Mouse (Mus musculus) lung, postnatal 0 days (tissue): ENCODE measurements around the gene Sox21.

Source experiments
- CTCF ChIP-seq: IDR thresholded peaks from 2 replicates; pipeline ENCODE4 v1.5.1; 2016; ENCODE audit warnings: antibody characterized with exemption, mild to moderate bottlenecking
- EP300 ChIP-seq: IDR thresholded peaks from 2 replicates; pipeline ENCODE4 v1.6.1; 2016; ENCODE audit warnings: antibody characterized with exemption, mild to moderate bottlenecking, control low read depth

GRCm38 (mm10) chr14:118226471-118227155 lies 10.2 kb downstream of the Sox21 start:
- TF ChIP-seq CTCF: no peak
- no peak for TF ChIP-seq EP300
